Mouse (Mus musculus) embryonic fibroblast, embryonic 13.5 days (primary cell): Measurements from ENCODE around the gene Mapt.

Source experiments
- CTCF ChIP-seq: IDR thresholded peaks from 2 replicates; pipeline ENCODE4 v1.5.1; 2011; ENCODE audit warnings: mild to moderate bottlenecking, control low read depth, low read length, moderate library complexity, borderline replicate concordance; ENCODE audit not compliant: insufficient read depth
- POLR2A ChIP-seq: IDR thresholded peaks from 2 replicates; pipeline ENCODE4 v1.6.1; 2011; ENCODE audit warnings: low read depth, mild to moderate bottlenecking, control low read depth, low read length, moderate library complexity

- no peak for TF ChIP-seq POLR2A
- no peak for TF ChIP-seq CTCF
Observed at GRCm38 (mm10) chr11:104221751-104222150, 9.4 kb upstream of the Mapt start.
